Mouse (Mus musculus): Measurements from ENCODE around the gene Kcng4. TPM values are rescaled to one million over a fixed set of nuclear protein-coding genes. Genes with fewer than 3 reads are reported as not detected.

The Kcng4 gene
- polyA plus RNA-seq, 1 experiment from 2014 or later, result 0.49 TPM

DNA sequence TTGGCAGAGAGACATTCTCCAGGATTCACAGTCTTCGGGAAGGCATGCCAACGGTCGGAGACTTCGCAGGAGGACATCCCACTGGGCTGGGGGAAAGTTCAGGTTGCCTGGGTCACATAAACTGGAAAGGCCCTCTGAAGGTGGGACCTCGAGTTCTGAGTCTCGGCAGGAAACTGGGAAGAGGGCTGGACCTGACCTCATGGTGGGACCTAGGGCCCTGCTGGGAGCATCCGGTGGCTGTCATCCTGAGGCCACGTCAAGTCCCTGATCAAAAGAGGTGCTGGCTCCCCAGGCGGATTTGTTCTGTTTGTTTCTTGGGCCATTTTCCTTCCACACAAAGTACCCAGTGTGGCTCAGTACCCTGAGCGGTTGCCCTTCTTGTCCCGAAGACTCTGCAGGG lies 28.0 kb upstream of the Kcng4 start:
- H3K4me1 ChIP-seq (replicated peaks; ENCODE audit: control insufficient read depth, insufficient read depth), result peaks cover 3% of the 10 kb centered on the region
- WGBS, result 73% methylated on average over 11 of the region's 11 CpGs
- DNase-seq (ENCODE audit: low spot score), result no peak
- H3K27me3 ChIP-seq (ENCODE audit: control insufficient read depth, insufficient read depth, low read length), result no peaks in the 10 kb centered on the region
- no peaks in the 10 kb centered on the region for H3K36me3 ChIP-seq (ENCODE audit: control insufficient read depth, insufficient read depth, low read length)
- H3K4me2 ChIP-seq (replicated peaks; ENCODE audit: low read depth), result no peak overlapping the region
- ATAC-seq (ENCODE audit: low FRiP score, low TSS enrichment), result no peak
- TF ChIP-seq CTCF (IDR thresholded peaks at IDR 0.05; ENCODE audit: low read depth) (no peak), EP300 (optimal IDR thresholded peaks at IDR 0.05) (no peak)
- no peak overlapping the region for H3K9ac ChIP-seq (ENCODE audit: low read length)
- H3K27ac ChIP-seq (replicated peaks), result no peak overlapping the region
- H3K9me3 ChIP-seq (ENCODE audit: control insufficient read depth, low read length), result no peaks in the 10 kb centered on the region
- no peak overlapping the region for H3K4me3 ChIP-seq (ENCODE audit: low read depth, low read length)

DNA sequence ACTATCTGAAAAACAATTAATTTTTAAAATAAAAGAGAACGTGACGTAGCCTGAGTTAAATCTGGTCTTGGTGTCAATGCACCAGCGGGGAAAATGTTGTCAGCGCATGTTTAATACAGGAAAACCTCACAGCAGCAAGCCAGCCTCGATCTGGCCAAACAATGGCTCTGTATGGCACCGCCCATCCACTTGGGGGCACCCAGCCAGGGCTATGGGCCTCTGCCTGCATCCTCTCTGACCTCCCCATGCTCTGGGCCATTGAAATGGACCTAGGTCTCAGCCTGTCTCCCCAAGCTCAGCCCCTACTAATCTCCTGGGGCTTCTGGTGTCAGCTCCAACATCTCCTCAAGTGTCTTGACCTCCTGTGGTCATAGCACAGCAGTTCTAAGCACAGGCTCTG lies 26.4 kb upstream of the Kcng4 start:
- Histone ChIP-seq H3K4me1 (replicated peaks; ENCODE audit: control insufficient read depth, insufficient read depth) (peaks cover 3% of the 10 kb centered on the region), H3K27me3 (ENCODE audit: control insufficient read depth, insufficient read depth, low read length) (no peaks in the 10 kb centered on the region), H3K9me3 (ENCODE audit: control insufficient read depth, low read length) (no peaks in the 10 kb centered on the region), H3K4me2 (replicated peaks; ENCODE audit: low read depth) (no peak overlapping the region), H3K27ac (replicated peaks) (0 out of 2 replicates have a peak overlapping the region, but pooled peaks have one; percentile 8), H3K4me3 (ENCODE audit: low read depth, low read length) (no peak overlapping the region), H3K36me3 (ENCODE audit: control insufficient read depth, insufficient read depth, low read length) (no peaks in the 10 kb centered on the region), H3K9ac (ENCODE audit: low read length) (no peak overlapping the region)
- no peak for TF ChIP-seq EP300 (optimal IDR thresholded peaks at IDR 0.05)
- no peak for TF ChIP-seq CTCF (IDR thresholded peaks at IDR 0.05; ENCODE audit: low read depth)
- WGBS, result 74% methylated on average over 6 of the region's 6 CpGs
- DNase-seq (ENCODE audit: low spot score) (no peak), ATAC-seq (ENCODE audit: low FRiP score, low TSS enrichment) (no peak)

- H3K9ac ChIP-seq (ENCODE audit: low read length), result no peak overlapping the region
- no peaks in the 10 kb centered on the region for H3K36me3 ChIP-seq (ENCODE audit: control insufficient read depth, insufficient read depth, low read length)
- DNase-seq (ENCODE audit: low spot score), result peak; percentile 89
- H3K4me3 ChIP-seq (ENCODE audit: low read depth, low read length), result no peak overlapping the region
- TF ChIP-seq EP300 (optimal IDR thresholded peaks at IDR 0.05) (no peak), CTCF (IDR thresholded peaks at IDR 0.05; ENCODE audit: low read depth) (no peak)
- peak; percentile 79 for ATAC-seq (ENCODE audit: low FRiP score, low TSS enrichment)
- WGBS, result 12% methylated on average over 9 of the region's 9 CpGs
- H3K4me2 ChIP-seq (replicated peaks; ENCODE audit: low read depth), result no peak overlapping the region
- H3K27ac ChIP-seq (replicated peaks), result 0 out of 2 replicates have a peak overlapping the region, but pooled peaks have one; percentile 24
- no peaks in the 10 kb centered on the region for H3K9me3 ChIP-seq (ENCODE audit: control insufficient read depth, low read length)
- H3K4me1 ChIP-seq (replicated peaks; ENCODE audit: control insufficient read depth, insufficient read depth), result peaks cover 3% of the 10 kb centered on the region
- no peaks in the 10 kb centered on the region for H3K27me3 ChIP-seq (ENCODE audit: control insufficient read depth, insufficient read depth, low read length)
These were observed 25.6 kb upstream of the Kcng4 start for GRCm38 (mm10) chr8:119661081-119661480.

- Histone ChIP-seq H3K27ac (replicated peaks) (no peak overlapping the region), H3K4me1 (replicated peaks; ENCODE audit: control insufficient read depth, insufficient read depth) (no peaks in the 10 kb centered on the region; the same call in 1 of the 2 replicates), H3K9me3 (ENCODE audit: control insufficient read depth, low read length) (no peaks in the 10 kb centered on the region), H3K4me3 (ENCODE audit: low read depth, low read length) (no peak overlapping the region), H3K36me3 (ENCODE audit: control insufficient read depth, insufficient read depth, low read length) (no peaks in the 10 kb centered on the region), H3K27me3 (ENCODE audit: control insufficient read depth, insufficient read depth, low read length) (no peaks in the 10 kb centered on the region), H3K4me2 (replicated peaks; ENCODE audit: low read depth) (no peak overlapping the region), H3K9ac (ENCODE audit: low read length) (no peak overlapping the region)
- ATAC-seq (ENCODE audit: low FRiP score, low TSS enrichment) (peak; percentile 45), DNase-seq (ENCODE audit: low spot score) (peak; percentile 68)
- TF ChIP-seq CTCF (IDR thresholded peaks at IDR 0.05; ENCODE audit: low read depth), result peak; percentile 70
- no peak for TF ChIP-seq EP300 (optimal IDR thresholded peaks at IDR 0.05)
- WGBS, result 33% methylated on average over 5 of the region's 5 CpGs
These were observed 21.4 kb upstream of the Kcng4 start for GRCm38 (mm10) chr8:119656709-119657464.

- Histone ChIP-seq H3K4me1 (replicated peaks; ENCODE audit: control insufficient read depth, insufficient read depth) (no peaks in the 10 kb centered on the region), H3K36me3 (ENCODE audit: control insufficient read depth, insufficient read depth, low read length) (no peaks in the 10 kb centered on the region), H3K9ac (ENCODE audit: low read length) (no peak overlapping the region), H3K4me2 (replicated peaks; ENCODE audit: low read depth) (no peak overlapping the region), H3K4me3 (ENCODE audit: low read depth, low read length) (no peak overlapping the region), H3K9me3 (ENCODE audit: control insufficient read depth, low read length) (no peaks in the 10 kb centered on the region), H3K27me3 (ENCODE audit: control insufficient read depth, insufficient read depth, low read length) (no peaks in the 10 kb centered on the region), H3K27ac (replicated peaks) (no peak overlapping the region)
- 40% methylated on average over 2 of the region's 2 CpGs for WGBS
- no peak for TF ChIP-seq CTCF (IDR thresholded peaks at IDR 0.05; ENCODE audit: low read depth)
- peak; percentile 32 for TF ChIP-seq EP300 (optimal IDR thresholded peaks at IDR 0.05)
- DNase-seq (ENCODE audit: low spot score) (no peak), ATAC-seq (ENCODE audit: low FRiP score, low TSS enrichment) (peak; percentile 70; the same call in 1 of the 2 replicates)
These were observed 15.8 kb upstream of the Kcng4 start for GRCm38 (mm10) chr8:119651324-119651723.

- no peaks in the 10 kb centered on the region for H3K36me3 ChIP-seq (ENCODE audit: control insufficient read depth, insufficient read depth, low read length)
- H3K9me3 ChIP-seq (ENCODE audit: control insufficient read depth, low read length), result no peaks in the 10 kb centered on the region
- ATAC-seq (ENCODE audit: low FRiP score, low TSS enrichment) (no peak), DNase-seq (ENCODE audit: low spot score) (no peak)
- WGBS, result 84% methylated on average over 7 of the region's 7 CpGs
- H3K4me3 ChIP-seq (ENCODE audit: low read depth, low read length), result no peak overlapping the region
- no peaks in the 10 kb centered on the region for H3K27me3 ChIP-seq (ENCODE audit: control insufficient read depth, insufficient read depth, low read length)
- no peak overlapping the region for H3K4me2 ChIP-seq (replicated peaks; ENCODE audit: low read depth)
- no peak overlapping the region for H3K9ac ChIP-seq (ENCODE audit: low read length)
- H3K4me1 ChIP-seq (replicated peaks; ENCODE audit: control insufficient read depth, insufficient read depth), result no peaks in the 10 kb centered on the region
- TF ChIP-seq EP300 (optimal IDR thresholded peaks at IDR 0.05), result no peak
- TF ChIP-seq CTCF (IDR thresholded peaks at IDR 0.05; ENCODE audit: low read depth), result 0 out of 2 replicates have a peak, but pooled peaks have one; percentile 21
- no peak overlapping the region for H3K27ac ChIP-seq (replicated peaks)
These were observed 11.4 kb upstream of the Kcng4 start for GRCm38 (mm10) chr8:119646846-119647245.
